Mouse (Mus musculus) stomach, postnatal 0 days (tissue): ENCODE results near the gene Pphln1.

Experiments used
- CTCF ChIP-seq: IDR thresholded peaks from 2 replicates; pipeline ENCODE4 v1.5.1; 2016; ENCODE audit warnings: antibody characterized with exemption, low read depth, mild to moderate bottlenecking, moderate library complexity
- EP300 ChIP-seq: optimal IDR thresholded peaks from 2 replicates; pipeline ENCODE3; 2016; ENCODE audit warnings: antibody characterized with exemption

- no peak for TF ChIP-seq CTCF
- TF ChIP-seq EP300: no peak
Observed at GRCm38 (mm10) chr15:93477729-93478128, 79.6 kb downstream of the Pphln1 start.
